Mouse (Mus musculus) heart, adult 18-20 months (tissue): Measurements from ENCODE around the gene Crim1. TPM values are rescaled to one million over a fixed set of nuclear protein-coding genes. Genes with fewer than 3 reads are reported as not detected.
"Not testable (repeated sequence)": the region's sequence is repeated elsewhere in the genome, so short reads cannot be mapped to it uniquely, and the experiment has no call there.

ENCODE experiments used
- DNase-seq, 2 experiments: peaks; one replicate each; pipeline ENCODE4 v3.0.0; 2021 to 2022; ENCODE audit warnings: mixed read lengths in 1 of 2
- total RNA-seq, 2 experiments: library from RNA; stranded (reverse); gene quantifications; 2 replicates each; pipeline ENCODE4 v1.2.3; 2021

The Crim1 gene
- total RNA-seq, 2 experiments from 2014 or later, result 51.2 to 66.8 TPM

GRCm38 (mm10) chr17:78250149-78250938 lies 50.3 kb downstream of the Crim1 start:
- peak; percentile 57 to 73 for DNase-seq

GRCm38 (mm10) chr17:78253587-78253986 lies 53.5 kb downstream of the Crim1 start:
- DNase-seq, result not testable (repeated sequence)

GRCm38 (mm10) chr17:78254256-78254655 lies 54.2 kb downstream of the Crim1 start:
- no peak for DNase-seq

GRCm38 (mm10) chr17:78255711-78256110 lies 55.7 kb downstream of the Crim1 start:
- no peak for DNase-seq

- DNase-seq, result no peak
Observed at GRCm38 (mm10) chr17:78256534-78256933, 56.5 kb downstream of the Crim1 start.

GRCm38 (mm10) chr17:78261684-78262083 lies 61.6 kb downstream of the Crim1 start:
- DNase-seq, result no peak

GRCm38 (mm10) chr17:78264116-78264515 lies 64.1 kb downstream of the Crim1 start:
- DNase-seq, result no peak

GRCm38 (mm10) chr17:78265135-78265534 lies 65.1 kb downstream of the Crim1 start:
- no peak for DNase-seq

- no peak for DNase-seq
Observed at GRCm38 (mm10) chr17:78266271-78266670, 66.2 kb downstream of the Crim1 start.

GRCm38 (mm10) chr17:78268591-78268990 lies 68.5 kb downstream of the Crim1 start:
- DNase-seq, result no peak

GRCm38 (mm10) chr17:78269311-78269710 lies 69.3 kb downstream of the Crim1 start:
- DNase-seq, result no peak

- DNase-seq, result no peak
Observed at GRCm38 (mm10) chr17:78270019-78270418, 70.0 kb downstream of the Crim1 start.

GRCm38 (mm10) chr17:78271731-78272130 lies 71.7 kb downstream of the Crim1 start:
- DNase-seq, result no peak

GRCm38 (mm10) chr17:78272142-78272541 lies 72.1 kb downstream of the Crim1 start:
- DNase-seq, result no peak

GRCm38 (mm10) chr17:78272713-78273483 lies 72.8 kb downstream of the Crim1 start:
- DNase-seq, result peak; percentile 46 to 61

- DNase-seq, result no peak
Observed at GRCm38 (mm10) chr17:78273875-78274274, 73.8 kb downstream of the Crim1 start.

GRCm38 (mm10) chr17:78274609-78275506 lies 74.8 kb downstream of the Crim1 start:
- no peak for DNase-seq

- DNase-seq, result no peak
Observed at GRCm38 (mm10) chr17:78275507-78275813, 75.4 kb downstream of the Crim1 start.

- no peak for DNase-seq
Observed at GRCm38 (mm10) chr17:78279191-78279590, 79.1 kb downstream of the Crim1 start.

- no peak for DNase-seq
Observed at GRCm38 (mm10) chr17:78280991-78281712, 81.1 kb downstream of the Crim1 start.

GRCm38 (mm10) chr17:78283271-78283992 lies 83.4 kb downstream of the Crim1 start:
- DNase-seq, result no peak
